Mouse (Mus musculus) lung, postnatal 25 days (tissue): Measurements from ENCODE around the gene Tpcn2.

Experiments
- DNase-seq: peaks from one replicate; pipeline ENCODE4 v3.0.0; 2022; ENCODE audit warnings: low spot score

Gene Tpcn2

GRCm38 (mm10) chr7:145299562-145300320, 15.9 kb upstream of the Tpcn2 start:
- peak; percentile 36 for DNase-seq

GRCm38 (mm10) chr7:145298666-145299490, 15.1 kb upstream of the Tpcn2 start:
- no peak for DNase-seq

- no peak for DNase-seq
These were observed 10.0 kb upstream of the Tpcn2 start for GRCm38 (mm10) chr7:145293859-145294258.

GRCm38 (mm10) chr7:145292726-145293125, 8.9 kb upstream of the Tpcn2 start:
- no peak for DNase-seq

GRCm38 (mm10) chr7:145291847-145292246, 8.0 kb upstream of the Tpcn2 start:
- no peak for DNase-seq

- DNase-seq, result no peak
These were observed 5.5 kb upstream of the Tpcn2 start for GRCm38 (mm10) chr7:145289302-145289701.

- no peak for DNase-seq
These were observed 3.6 kb upstream of the Tpcn2 start for GRCm38 (mm10) chr7:145287410-145287809.

GRCm38 (mm10) chr7:145285476-145285875, 1.7 kb upstream of the Tpcn2 start:
- no peak for DNase-seq

GRCm38 (mm10) chr7:145284293-145284692, 482 bp upstream of the Tpcn2 start:
- peak; percentile 84 for DNase-seq

- DNase-seq, result peak; percentile 51
These were observed 770 bp downstream of the Tpcn2 start for GRCm38 (mm10) chr7:145283041-145283440.

- DNase-seq, result no peak
These were observed 2.4 kb downstream of the Tpcn2 start for GRCm38 (mm10) chr7:145281396-145281795.

GRCm38 (mm10) chr7:145275488-145275887, 8.3 kb downstream of the Tpcn2 start:
- DNase-seq, result no peak

GRCm38 (mm10) chr7:145270955-145271354, 12.9 kb downstream of the Tpcn2 start:
- no peak for DNase-seq

GRCm38 (mm10) chr7:145268890-145269289, 14.9 kb downstream of the Tpcn2 start:
- DNase-seq, result no peak

- peak; percentile 21 for DNase-seq
These were observed 17.8 kb downstream of the Tpcn2 start for GRCm38 (mm10) chr7:145266011-145266410.

- no peak for DNase-seq
These were observed 19.6 kb downstream of the Tpcn2 start for GRCm38 (mm10) chr7:145264202-145264601.

- no peak for DNase-seq
These were observed 27.7 kb downstream of the Tpcn2 start for GRCm38 (mm10) chr7:145256092-145256491.

GRCm38 (mm10) chr7:145253986-145254630, 29.7 kb downstream of the Tpcn2 start:
- no peak for DNase-seq

GRCm38 (mm10) chr7:145252715-145253476, 30.9 kb downstream of the Tpcn2 start:
- DNase-seq, result peak; percentile 72

- no peak for DNase-seq
These were observed 33.6 kb downstream of the Tpcn2 start for GRCm38 (mm10) chr7:145250225-145250624.

- DNase-seq, result no peak
These were observed 34.9 kb downstream of the Tpcn2 start for GRCm38 (mm10) chr7:145248911-145249310.
